In the genomic region with DNA sequence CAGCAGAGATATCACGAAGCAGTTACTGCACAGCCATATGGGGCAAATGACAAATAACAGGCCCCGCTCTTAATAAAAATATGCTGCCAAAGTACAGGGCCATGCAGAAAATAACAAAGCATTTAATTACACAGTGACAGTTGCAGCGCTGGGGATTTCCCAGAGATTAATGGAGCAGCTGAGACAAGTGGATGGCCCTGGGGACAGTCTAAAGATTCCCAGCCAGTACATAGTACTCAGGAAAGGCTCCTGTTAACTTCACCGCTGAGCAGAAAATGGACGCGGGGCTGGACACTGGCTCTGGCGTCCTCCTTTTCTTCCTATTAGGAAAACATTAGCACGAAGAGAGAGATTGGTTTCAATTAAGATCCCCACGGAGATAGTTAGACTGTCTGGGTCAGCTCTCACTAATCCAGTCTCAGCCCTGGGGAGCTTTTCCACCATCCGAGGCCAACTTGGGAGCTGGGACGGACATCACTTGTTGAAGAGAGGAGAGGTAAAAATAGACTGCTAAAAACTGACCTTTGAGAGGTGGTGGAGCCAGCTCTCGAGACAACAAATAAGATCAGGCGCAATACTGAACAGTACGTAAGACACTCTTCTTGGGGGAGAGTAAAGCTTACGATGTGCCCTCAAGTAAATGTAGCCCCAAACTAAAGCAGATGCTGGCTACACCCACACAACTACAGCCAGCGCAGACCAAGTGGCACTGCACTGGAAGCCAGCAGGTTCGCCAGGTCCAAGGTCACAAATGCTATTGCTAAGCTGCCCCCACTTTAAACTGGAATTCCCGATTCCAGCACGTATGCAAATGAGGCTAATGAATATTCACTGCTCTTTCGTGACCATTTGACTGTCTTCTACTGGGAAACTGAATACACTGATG, we compare ENCODE assay signal across 9 mouse cellular contexts. TPM values are rescaled to one million over a fixed set of nuclear protein-coding genes. Genes with fewer than 3 reads are reported as not detected.
DNase-seq lines count a peak whose midpoint lies in the region; ATAC-seq and TF ChIP-seq lines count a peak whose summit lies in the region.
"Had no signal": no experiment of that assay in that cellular context is flagged by ENCODE, and none has a peak within 500 bp of the region (broad histone marks: within the 10 kb centered on the region; RNA-seq: fewer than 3 reads in every experiment).

No protein-coding gene starts in this region.

- no peak overlapping the region for H3K4me3 ChIP-seq in forebrain, embryonic 10.5 days
- H3K4me3 ChIP-seq in forebrain, embryonic 11.5 days (ENCODE audit: low read depth, low read length), result no peak overlapping the region
- H3K4me3 ChIP-seq in heart, postnatal 0 days (ENCODE audit: low read depth, low read length), result no peak overlapping the region
- H3K4me3 ChIP-seq in stomach, postnatal 0 days (ENCODE audit: low read depth, low read length), result no peak overlapping the region

- no peaks in the 10 kb centered on the region for H3K36me3 ChIP-seq in forebrain, embryonic 10.5 days (replicated peaks)
- no peaks in the 10 kb centered on the region for H3K36me3 ChIP-seq in forebrain, embryonic 11.5 days (ENCODE audit: control insufficient read depth, insufficient read depth, low read length)
- H3K36me3 ChIP-seq in heart, postnatal 0 days (replicated peaks; ENCODE audit: control insufficient read depth, insufficient read depth, low read length), result no peaks in the 10 kb centered on the region
- H3K36me3 ChIP-seq in stomach, postnatal 0 days (ENCODE audit: control insufficient read depth, insufficient read depth, low read length), result no peaks in the 10 kb centered on the region

- WGBS in forebrain, embryonic 10.5 days, result 51% methylated on average over 20 of the region's 20 CpGs
- WGBS in forebrain, embryonic 11.5 days, result 49% methylated on average over 20 of the region's 20 CpGs
- WGBS in heart, postnatal 0 days, result 23% methylated on average over 20 of the region's 20 CpGs
- 48% methylated on average over 20 of the region's 20 CpGs for WGBS in stomach, postnatal 0 days

- no peak for TF ChIP-seq CTCF in heart, postnatal 0 days (IDR thresholded peaks at IDR 0.05; ENCODE audit: low read depth)
- no peak for TF ChIP-seq CTCF in stomach, postnatal 0 days (IDR thresholded peaks at IDR 0.05; ENCODE audit: low read depth)

- no peak for DNase-seq in forebrain, embryonic 10.5 days (ENCODE audit: extremely low spot score, low spot score)
- no peak for DNase-seq in forebrain, embryonic 11.5 days (ENCODE audit: low spot score)
- DNase-seq in brain, adult 2 months (ENCODE audit: low read depth, low spot score), result peak; percentile 36
- DNase-seq in heart, postnatal 0 days (ENCODE audit: low spot score), result peak; percentile 78
- peak; percentile 27 to 34 for DNase-seq in layer of hippocampus, postnatal 36 days
- DNase-seq in stomach, postnatal 0 days (ENCODE audit: low spot score), result no peak
- DNase-seq in frontal cortex, postnatal 10 days (ENCODE audit: low spot score in 2 of 2), result no peak
- DNase-seq in right cerebral cortex, postnatal 14 days, result no peak

- peak overlapping the region; percentile 27 for H3K27ac ChIP-seq in forebrain, embryonic 10.5 days
- no peak overlapping the region for H3K27ac ChIP-seq in forebrain, embryonic 11.5 days (ENCODE audit: low read depth, low read length)
- peak overlapping the region; percentile 91 for H3K27ac ChIP-seq in heart, postnatal 0 days (ENCODE audit: low read depth)
- peak overlapping the region; percentile 70 for H3K27ac ChIP-seq in stomach, postnatal 0 days (replicated peaks)

- no peaks in the 10 kb centered on the region for H3K9me3 ChIP-seq in forebrain, embryonic 10.5 days
- H3K9me3 ChIP-seq in forebrain, embryonic 11.5 days (ENCODE audit: control insufficient read depth, low read length), result no peaks in the 10 kb centered on the region
- H3K9me3 ChIP-seq in heart, postnatal 0 days (replicated peaks; ENCODE audit: control insufficient read depth, low read length), result no peaks in the 10 kb centered on the region
- no peaks in the 10 kb centered on the region for H3K9me3 ChIP-seq in stomach, postnatal 0 days (ENCODE audit: control insufficient read depth, low read length)

- H3K4me2 ChIP-seq in forebrain, embryonic 11.5 days (ENCODE audit: low read depth, low read length, severe bottlenecking), result no peak overlapping the region
- peak overlapping the region; percentile 28 for H3K4me2 ChIP-seq in heart, postnatal 0 days (ENCODE audit: low read depth, low read length)
- peak overlapping the region; percentile 8; the same call in 1 of the 2 replicates for H3K4me2 ChIP-seq in stomach, postnatal 0 days (replicated peaks; ENCODE audit: low read depth)

- no peak for ATAC-seq in forebrain, embryonic 11.5 days (replicated peaks; ENCODE audit: low FRiP score)
- peak; percentile 81 for ATAC-seq in heart, postnatal 0 days (ENCODE audit: insufficient read depth, low read depth)
- ATAC-seq in stomach, postnatal 0 days (ENCODE audit: low FRiP score, low TSS enrichment), result no peak; the same call in 1 of the 2 replicates

- H3K4me1 ChIP-seq in forebrain, embryonic 10.5 days, result peaks cover 31% of the 10 kb centered on the region
- H3K4me1 ChIP-seq in forebrain, embryonic 11.5 days (replicated peaks; ENCODE audit: control insufficient read depth, insufficient read depth, low read length), result no peaks in the 10 kb centered on the region; the same call in 1 of the 2 replicates
- H3K4me1 ChIP-seq in heart, postnatal 0 days (ENCODE audit: control insufficient read depth, insufficient read depth), result peaks cover 15% of the 10 kb centered on the region
- H3K4me1 ChIP-seq in stomach, postnatal 0 days (replicated peaks; ENCODE audit: control insufficient read depth, insufficient read depth), result peaks cover 2% of the 10 kb centered on the region; the same call in 1 of the 2 replicates

- no peaks in the 10 kb centered on the region for H3K27me3 ChIP-seq in forebrain, embryonic 10.5 days (ENCODE audit: poor library complexity, severe bottlenecking)
- H3K27me3 ChIP-seq in forebrain, embryonic 11.5 days (ENCODE audit: control insufficient read depth, insufficient read depth, low read length), result no peaks in the 10 kb centered on the region
- no peaks in the 10 kb centered on the region for H3K27me3 ChIP-seq in heart, postnatal 0 days (ENCODE audit: control insufficient read depth, insufficient read depth, low read length)
- no peaks in the 10 kb centered on the region for H3K27me3 ChIP-seq in stomach, postnatal 0 days (ENCODE audit: control insufficient read depth, insufficient read depth, low read length)
- H3K27me3 ChIP-seq: CH12.LX had no signal

- no peak for TF ChIP-seq EP300 in heart, postnatal 0 days (IDR thresholded peaks at IDR 0.05; ENCODE audit: low read depth)
- no peak for TF ChIP-seq EP300 in stomach, postnatal 0 days (optimal IDR thresholded peaks at IDR 0.05)

- H3K9ac ChIP-seq in forebrain, embryonic 11.5 days (ENCODE audit: low read length), result no peak overlapping the region
- peak overlapping the region; percentile 32; the same call in 1 of the 2 replicates for H3K9ac ChIP-seq in heart, postnatal 0 days (replicated peaks; ENCODE audit: low read depth, low read length)
- no peak overlapping the region for H3K9ac ChIP-seq in stomach, postnatal 0 days (ENCODE audit: low read length)

RNA-seq across cellular contexts. Expression of a gene that starts 34.5 kb away (rescaled TPM):
- 1.0 and 1.1 TPM in 2 replicates for polyA plus RNA-seq in forebrain, embryonic 10.5 days (2016; fragmentation: Nextera tagmentation; extraction: Ambion mirVana)
- 1.3 and 1.6 TPM in 2 replicates for polyA plus RNA-seq in forebrain, embryonic 11.5 days (2014; fragmentation: Nextera tagmentation; extraction: Ambion mirVana)
- 0.88 and 1.6 TPM in 2 replicates for total RNA-seq in heart, postnatal 0 days (2014; rRNA removed; ENCODE audit: low replicate concordance)
- polyA plus RNA-seq in heart, postnatal 0 days (2015; fragmentation: Nextera tagmentation; extraction: Ambion mirVana), result 4.3 and 5.1 TPM in 2 replicates
- 10 to 100 TPM; 37.5 to 41.0 TPM for total RNA-seq in layer of hippocampus, postnatal 36 days (2021)
- 22.5 and 23.9 TPM in 2 replicates for polyA plus RNA-seq in stomach, postnatal 0 days (2015; fragmentation: Nextera tagmentation; extraction: Ambion mirVana)
- total RNA-seq: CH12.LX had no signal

Comparison
In these comparisons a context has a peak if more than half of its experiments do, and no peak if none do; other contexts are left out.
1. DNase-seq: peak in brain, adult 2 months (single experiment), heart, postnatal 0 days (single experiment) and layer of hippocampus, postnatal 36 days (2 of 2); none in forebrain, embryonic 10.5 days (single experiment), forebrain, embryonic 11.5 days (single experiment), stomach, postnatal 0 days (single experiment), frontal cortex, postnatal 10 days (0 of 2) and right cerebral cortex, postnatal 14 days (single experiment).